Mouse (Mus musculus) neural tube, embryonic 11.5 days (tissue): ENCODE results near the gene Rxfp3. TPM values are rescaled to one million over a fixed set of nuclear protein-coding genes. Genes with fewer than 3 reads are reported as not detected.

Experiments used
- ATAC-seq: fragments of 200-750 bp; cut with Nextera tagmentation; 2 replicates; pipeline ENCODE4 v1.8.0; 2017; ENCODE audit warnings: moderate number of reproducible peaks, mild to moderate bottlenecking, moderate TSS enrichment, moderate library complexity; ENCODE audit not compliant: insufficient read depth, low FRiP score, low TSS enrichment
- DNase-seq: peaks from one replicate; pipeline ENCODE4 v3.0.0-alpha.2; 2015; ENCODE audit warnings: low spot score
- H3K27ac ChIP-seq: fragments of 300-500 bp; sonication (generic); 2 replicates; pipeline ENCODE4 v1.5.1; 2014; ENCODE audit warnings: low read depth, mild to moderate bottlenecking, low read length
- H3K27me3 ChIP-seq: fragments of 300-500 bp; sonication (generic); 2 replicates; pipeline ENCODE4 v1.6.1; 2014; ENCODE audit warnings: mild to moderate bottlenecking, low read length, mixed read lengths; ENCODE audit not compliant: control insufficient read depth, insufficient read depth
- H3K36me3 ChIP-seq: fragments of 300-500 bp; sonication (generic); 2 replicates; pipeline ENCODE4 v1.6.1; 2014; ENCODE audit warnings: mild to moderate bottlenecking, low read length, moderate library complexity, mixed read lengths; ENCODE audit not compliant: control insufficient read depth, insufficient read depth
- H3K4me1 ChIP-seq: fragments of 300-500 bp; sonication (generic); 2 replicates; pipeline ENCODE4 v1.6.1; 2014; ENCODE audit warnings: low read length, mixed read lengths; ENCODE audit not compliant: control insufficient read depth, insufficient read depth
- H3K4me2 ChIP-seq: fragments of 300-500 bp; sonication (generic); 2 replicates; pipeline ENCODE4 v1.6.1; 2014; ENCODE audit warnings: low read depth, mild to moderate bottlenecking, moderate library complexity
- H3K4me3 ChIP-seq: fragments of 300-500 bp; sonication (generic); 2 replicates; pipeline ENCODE4 v1.5.1; 2014; ENCODE audit warnings: low read depth, low read length
- H3K9ac ChIP-seq: fragments of 300-500 bp; sonication (generic); 2 replicates; pipeline ENCODE4 v1.6.1; 2014; ENCODE audit warnings: mild to moderate bottlenecking, low read length
- H3K9me3 ChIP-seq: fragments of 300-500 bp; sonication (generic); 2 replicates; pipeline ENCODE4 v1.6.1; 2016; ENCODE audit warnings: low read length; ENCODE audit not compliant: control insufficient read depth
- WGBS: fragments of 180-500 bp; shearing (Covaris S2); extraction: QIAGEN DNeasy Blood & Tissue Kit; methylation state at CpG from one replicate; pipeline ENCODE4 v1.1.7; 2014; 5-methylcytosine and 5-hydroxymethylcytosine counted together
- polyA plus RNA-seq: library from polyadenylated mRNA; unstranded; fragments of >200 nt; fragmentation: Nextera tagmentation; extraction: Ambion mirVana; gene quantifications from 2 replicates; pipeline ENCODE4 v1.2.1, GENCODE M21; 2014

Rxfp3 gene
- polyA plus RNA-seq, 1 experiment from 2014 or later, result 2.0 TPM

- 6% methylated on average over 9 of the region's 9 CpGs for WGBS
- Histone ChIP-seq H3K27me3 (no peaks in the 10 kb centered on the region), H3K27ac (no peak overlapping the region), H3K4me1 (peaks cover 16% of the 10 kb centered on the region), H3K36me3 (no peaks in the 10 kb centered on the region), H3K9me3 (no peaks in the 10 kb centered on the region), H3K4me3 (peak overlapping the region; percentile 27), H3K4me2 (peak overlapping the region; percentile 48), H3K9ac (no peak overlapping the region; the same call in 1 of the 2 replicates)
- ATAC-seq (no peak), DNase-seq (peak; percentile 20)
Observed at GRCm38 (mm10) chr15:11065528-11066171, 27.9 kb upstream of the Rxfp3 start.

DNA sequence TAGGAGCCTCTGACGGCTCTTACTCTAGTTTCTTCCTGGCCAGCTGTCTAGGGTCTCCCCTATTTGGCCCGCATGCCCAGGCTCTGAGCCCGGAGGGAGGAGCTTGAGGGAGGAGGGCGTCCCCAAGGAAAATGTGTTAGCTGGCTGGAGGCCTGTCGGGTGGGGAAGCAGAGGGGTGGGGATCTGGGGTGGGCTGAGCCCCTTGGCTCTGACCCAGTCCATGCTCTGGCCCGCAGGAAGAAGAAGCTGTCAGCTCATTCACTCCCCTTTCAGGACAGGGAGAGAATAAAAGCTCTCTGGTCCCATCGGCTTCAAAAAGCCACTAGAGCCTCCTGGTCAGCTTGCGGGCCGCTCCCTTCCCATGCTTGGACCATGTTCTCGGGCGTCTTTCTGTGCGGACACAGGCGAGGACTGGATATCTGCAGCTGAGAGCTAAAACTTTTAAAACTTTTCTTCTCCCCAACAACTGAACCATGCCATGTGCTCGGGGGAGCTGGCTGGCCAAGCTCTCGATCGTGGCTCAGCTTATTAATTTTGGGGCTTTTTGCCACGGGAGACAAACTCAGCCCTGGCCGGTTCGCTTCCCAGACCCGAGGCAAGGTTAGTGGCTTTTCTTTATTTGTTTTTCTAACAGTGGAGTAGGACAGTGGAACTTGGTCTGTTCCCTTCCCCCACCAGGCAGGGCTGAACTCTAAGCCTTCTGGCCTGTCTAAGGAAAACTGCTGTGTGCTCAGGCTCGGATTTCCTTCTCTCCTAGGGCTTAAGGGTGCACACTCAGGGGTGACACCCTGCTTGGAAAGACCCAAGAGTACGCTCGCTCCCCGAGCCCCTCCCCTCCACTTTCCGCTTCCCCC is 27.0 kb upstream of the Rxfp3 start, which contains the start of gene Adamts12:
Gene Adamts12 (plus strand): TSS at position 233 of the 854 bp plus-strand sequence.
- Histone ChIP-seq H3K9me3 (no peaks in the 10 kb centered on the region), H3K36me3 (no peaks in the 10 kb centered on the region), H3K27me3 (no peaks in the 10 kb centered on the region), H3K9ac (peak within 1 kb of the TSS; percentile 26), H3K4me2 (peak within 1 kb of the TSS; percentile 48), H3K4me1 (peaks cover 16% of the 10 kb centered on the region), H3K27ac (peak within 1 kb of the TSS; percentile 73), H3K4me3 (peak within 1 kb of the TSS; percentile 27)
- WGBS, result 2% methylated on average over 25 of the region's 25 CpGs
- DNase-seq, result peak; percentile 52
- peak; percentile 70 for ATAC-seq

GRCm38 (mm10) chr15:11064160-11064557 is 26.4 kb upstream of the Rxfp3 start:
- H3K4me1 ChIP-seq, result peaks cover 16% of the 10 kb centered on the region
- DNase-seq (peak; percentile 27), ATAC-seq (no peak; the same call in 1 of the 2 replicates)
- no peak overlapping the region for H3K4me3 ChIP-seq
- H3K36me3 ChIP-seq, result no peaks in the 10 kb centered on the region
- no peaks in the 10 kb centered on the region for H3K9me3 ChIP-seq
- H3K27me3 ChIP-seq, result no peaks in the 10 kb centered on the region
- H3K9ac ChIP-seq, result no peak overlapping the region
- no peak overlapping the region for H3K27ac ChIP-seq
- peak overlapping the region; percentile 48 for H3K4me2 ChIP-seq
- WGBS, result 17% methylated on average over 2 of the region's 2 CpGs

DNA sequence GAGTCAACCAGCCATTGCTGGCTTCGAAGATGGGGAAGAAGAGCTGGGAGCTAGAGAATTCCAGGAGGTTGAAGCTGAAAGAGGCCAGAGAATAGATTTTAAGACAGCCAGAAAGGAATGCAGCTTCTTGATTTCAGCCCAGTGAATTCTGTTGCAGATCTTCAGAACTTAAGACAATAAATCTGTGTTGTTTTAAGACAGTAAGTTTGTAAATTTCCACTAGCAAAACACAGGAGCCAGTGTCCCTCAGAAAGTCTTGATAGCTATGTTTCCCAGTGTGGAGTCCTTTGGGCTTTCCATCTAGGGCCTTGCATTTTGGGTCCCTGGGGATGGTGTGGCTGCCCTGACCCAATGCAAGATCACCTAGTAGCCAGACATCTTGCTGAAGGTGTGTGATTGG is 25.1 kb upstream of the Rxfp3 start:
- Histone ChIP-seq H3K4me2 (no peak overlapping the region), H3K36me3 (no peaks in the 10 kb centered on the region), H3K4me1 (peaks cover 16% of the 10 kb centered on the region), H3K4me3 (no peak overlapping the region), H3K9me3 (no peaks in the 10 kb centered on the region), H3K9ac (no peak overlapping the region), H3K27me3 (no peaks in the 10 kb centered on the region), H3K27ac (no peak overlapping the region)
- ATAC-seq (no peak), DNase-seq (no peak)
- 89% methylated on average over 1 of the region's 1 CpGs for WGBS

DNA sequence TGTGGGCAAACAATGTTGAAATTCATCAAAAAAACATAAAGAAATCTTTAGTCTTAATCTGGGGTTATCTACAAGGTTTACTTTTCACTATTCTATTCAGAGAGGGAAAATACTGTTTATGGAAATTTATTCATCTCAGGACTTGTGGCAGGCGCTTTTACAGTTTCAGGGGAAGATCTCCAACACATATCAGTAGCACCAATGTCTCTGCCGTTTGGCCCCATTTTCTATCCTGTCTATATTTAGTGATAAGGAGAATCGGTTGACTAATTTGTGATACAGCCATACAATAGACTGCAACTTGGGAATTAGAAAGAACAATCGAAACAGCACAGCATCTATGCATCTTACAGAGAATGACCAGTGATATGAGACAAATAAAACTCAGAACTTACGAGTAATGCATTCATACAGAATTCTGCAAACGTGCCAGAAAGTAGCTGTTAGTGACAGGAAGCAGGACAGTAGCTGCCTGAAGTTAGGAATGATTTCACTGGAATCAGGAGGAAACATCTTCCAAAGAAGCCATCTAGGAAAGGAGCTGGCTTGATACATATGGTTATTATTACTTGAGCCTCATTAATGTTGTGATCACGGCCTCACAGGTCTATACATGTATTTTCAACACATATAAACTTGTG is 16.8 kb upstream of the Rxfp3 start:
- Histone ChIP-seq H3K36me3 (no peaks in the 10 kb centered on the region), H3K4me3 (no peak overlapping the region), H3K9ac (no peak overlapping the region), H3K4me1 (no peaks in the 10 kb centered on the region), H3K27ac (no peak overlapping the region), H3K4me2 (no peak overlapping the region), H3K27me3 (no peaks in the 10 kb centered on the region), H3K9me3 (no peaks in the 10 kb centered on the region)
- WGBS, result 87% methylated on average over 7 of the region's 7 CpGs
- no peak for DNase-seq
- ATAC-seq, result no peak

GRCm38 (mm10) chr15:11053678-11054439 is 16.1 kb upstream of the Rxfp3 start:
- H3K36me3 ChIP-seq, result no peaks in the 10 kb centered on the region
- no peak overlapping the region for H3K27ac ChIP-seq
- no peak overlapping the region for H3K9ac ChIP-seq
- ATAC-seq, result no peak
- no peaks in the 10 kb centered on the region for H3K9me3 ChIP-seq
- no peaks in the 10 kb centered on the region for H3K4me1 ChIP-seq
- no peak overlapping the region for H3K4me2 ChIP-seq
- WGBS, result 78% methylated on average over 10 of the region's 10 CpGs
- no peak for DNase-seq
- H3K27me3 ChIP-seq, result no peaks in the 10 kb centered on the region
- H3K4me3 ChIP-seq, result no peak overlapping the region

- Histone ChIP-seq H3K9me3 (no peaks in the 10 kb centered on the region), H3K27ac (no peak overlapping the region), H3K4me1 (no peaks in the 10 kb centered on the region), H3K36me3 (no peaks in the 10 kb centered on the region), H3K9ac (no peak overlapping the region), H3K4me2 (no peak overlapping the region), H3K27me3 (peaks cover 5% of the 10 kb centered on the region), H3K4me3 (no peak overlapping the region)
- ATAC-seq (no peak), DNase-seq (no peak)
- WGBS, result 87% methylated on average over 5 of the region's 5 CpGs
Observed at GRCm38 (mm10) chr15:11042828-11043227, 5.0 kb upstream of the Rxfp3 start.

GRCm38 (mm10) chr15:11041229-11041628 is 3.4 kb upstream of the Rxfp3 start:
- Histone ChIP-seq H3K9me3 (no peaks in the 10 kb centered on the region), H3K27me3 (peaks cover 21% of the 10 kb centered on the region), H3K9ac (no peak overlapping the region), H3K4me2 (no peak overlapping the region), H3K4me1 (peaks cover 12% of the 10 kb centered on the region), H3K36me3 (no peaks in the 10 kb centered on the region), H3K4me3 (no peak overlapping the region), H3K27ac (no peak overlapping the region)
- ATAC-seq (no peak), DNase-seq (no peak)
- whole genome bisulfite sequencing, result 90% methylated on average over 2 of the region's 2 CpGs
